Mouse (Mus musculus): ENCODE data around the gene Itga11.
"Not testable (repeated sequence)": the region's sequence is repeated elsewhere in the genome, so short reads cannot be mapped to it uniquely, and the experiment has no call there.

Gene Itga11

GRCm38 (mm10) chr9:62765346-62765745 is 87.7 kb downstream of the Itga11 start:
- DNase-seq (ENCODE audit: low read depth, low spot score) = no peak

DNA sequence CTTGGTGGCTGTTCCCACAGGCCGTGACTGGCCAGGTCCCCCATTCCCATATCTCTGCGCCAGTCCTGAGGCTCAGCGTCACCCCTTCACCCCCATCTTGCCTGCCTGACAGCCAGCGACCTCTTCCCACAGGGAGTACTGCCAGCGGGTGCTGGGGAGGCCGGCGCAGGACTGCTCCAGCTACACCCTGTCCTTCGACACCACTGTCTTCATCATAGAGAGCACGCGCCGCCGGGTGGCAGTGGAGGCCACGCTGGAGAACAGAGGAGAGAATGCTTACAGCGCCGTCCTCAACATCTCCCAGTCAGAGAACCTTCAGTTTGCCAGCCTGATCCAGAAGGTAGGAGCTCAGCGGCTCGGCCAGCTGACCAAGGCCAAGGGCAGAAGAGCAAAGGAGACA is 89.8 kb downstream of the Itga11 start:
- no peak for DNase-seq (ENCODE audit: low read depth, low spot score)

DNA sequence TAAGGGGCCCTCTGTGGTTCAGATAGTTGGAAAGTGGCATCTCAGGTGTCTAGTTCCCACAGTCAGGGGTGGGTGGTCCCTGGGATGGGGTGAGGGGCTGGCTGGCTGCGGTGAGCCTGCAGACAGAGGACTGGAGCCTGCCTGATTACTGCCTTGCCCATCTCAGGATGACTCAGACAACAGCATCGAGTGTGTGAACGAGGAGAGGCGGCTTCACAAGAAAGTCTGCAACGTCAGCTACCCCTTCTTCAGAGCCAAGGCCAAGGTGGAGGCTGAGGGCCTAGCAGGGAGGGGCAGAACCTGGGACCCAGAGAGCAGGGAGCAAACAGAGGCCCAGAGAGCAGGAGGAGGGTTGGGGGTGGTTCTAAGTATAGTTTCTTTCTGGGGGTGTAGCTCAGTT is 90.7 kb downstream of the Itga11 start:
- no peak for DNase-seq (ENCODE audit: low read depth, low spot score)

- DNase-seq (ENCODE audit: low read depth, low spot score) = no peak
These were observed 95.1 kb downstream of the Itga11 start for GRCm38 (mm10) chr9:62772746-62773145.

- DNase-seq (ENCODE audit: low read depth, low spot score) = no peak
These were observed 97.8 kb downstream of the Itga11 start for GRCm38 (mm10) chr9:62775464-62775863.

GRCm38 (mm10) chr9:62777461-62777860 is 99.8 kb downstream of the Itga11 start:
- peak; percentile 56 for DNase-seq (ENCODE audit: low read depth, low spot score)

DNA sequence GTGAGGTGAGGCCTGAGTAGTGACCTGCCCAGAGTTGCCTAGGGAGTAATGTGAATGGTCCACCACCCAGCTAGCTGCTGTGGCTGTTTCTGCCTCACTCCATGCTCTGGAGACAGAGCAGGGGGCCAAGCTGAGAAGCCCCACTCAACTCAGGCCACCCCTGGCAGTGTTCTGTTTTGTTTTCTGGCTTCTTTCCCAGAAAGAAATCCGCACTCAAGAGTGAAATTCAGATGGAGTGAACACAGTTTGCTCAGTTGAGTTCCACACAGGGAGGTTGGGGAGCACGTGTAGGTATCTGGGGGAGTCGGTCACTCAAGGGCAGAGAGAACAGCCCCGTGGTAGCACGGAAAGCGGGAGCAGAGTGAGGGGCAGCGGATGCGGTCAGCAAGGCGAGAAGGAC is 101.1 kb downstream of the Itga11 start:
- DNase-seq (ENCODE audit: low read depth, low spot score) = no peak

- no peak for DNase-seq (ENCODE audit: low read depth, low spot score)
These were observed 104.3 kb downstream of the Itga11 start for GRCm38 (mm10) chr9:62781965-62782364.

- no peak for DNase-seq (ENCODE audit: low read depth, low spot score)
These were observed 105.6 kb downstream of the Itga11 start for GRCm38 (mm10) chr9:62782976-62783781.

DNA sequence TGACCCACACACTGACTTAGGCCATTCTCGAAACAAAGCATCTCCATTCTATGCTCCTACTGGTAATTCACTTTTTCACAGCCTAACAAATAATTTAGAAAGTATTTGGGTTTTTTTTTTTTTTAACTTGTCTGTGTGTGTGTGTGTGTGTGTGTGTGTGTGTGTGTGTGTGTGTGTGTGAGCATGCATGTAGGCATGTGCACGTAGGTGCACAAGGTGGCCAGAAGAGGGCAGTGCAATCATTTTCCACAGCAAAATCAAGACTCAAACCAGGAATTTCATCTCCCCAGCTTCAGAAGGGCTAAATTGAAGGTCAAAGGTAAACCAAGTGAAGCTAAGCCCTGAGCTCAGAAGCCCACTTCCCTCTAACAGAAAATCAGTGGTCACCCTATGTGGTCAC is 106.6 kb downstream of the Itga11 start:
- DNase-seq (ENCODE audit: low read depth, low spot score) = no peak

DNA sequence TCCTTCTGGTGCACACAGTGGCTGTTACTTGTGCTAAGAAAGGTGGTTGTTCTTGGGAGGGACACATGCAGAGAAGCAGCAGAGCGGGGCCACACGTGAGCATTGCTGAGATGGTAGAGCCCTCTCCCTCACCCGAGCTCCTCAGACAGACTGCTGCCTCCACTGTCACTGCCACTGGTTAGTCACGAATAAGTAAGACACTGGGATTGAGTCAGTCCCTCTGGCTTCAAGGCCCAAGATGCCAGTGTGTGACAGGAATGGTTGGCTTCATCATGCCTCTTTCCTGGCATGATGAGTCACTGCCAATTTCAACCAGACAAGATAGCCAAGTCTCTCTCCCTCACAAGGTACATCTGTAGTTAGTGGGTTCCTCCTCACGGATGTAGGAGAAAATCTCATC is 109.1 kb downstream of the Itga11 start:
- DNase-seq (ENCODE audit: low read depth, low spot score) = no peak

DNA sequence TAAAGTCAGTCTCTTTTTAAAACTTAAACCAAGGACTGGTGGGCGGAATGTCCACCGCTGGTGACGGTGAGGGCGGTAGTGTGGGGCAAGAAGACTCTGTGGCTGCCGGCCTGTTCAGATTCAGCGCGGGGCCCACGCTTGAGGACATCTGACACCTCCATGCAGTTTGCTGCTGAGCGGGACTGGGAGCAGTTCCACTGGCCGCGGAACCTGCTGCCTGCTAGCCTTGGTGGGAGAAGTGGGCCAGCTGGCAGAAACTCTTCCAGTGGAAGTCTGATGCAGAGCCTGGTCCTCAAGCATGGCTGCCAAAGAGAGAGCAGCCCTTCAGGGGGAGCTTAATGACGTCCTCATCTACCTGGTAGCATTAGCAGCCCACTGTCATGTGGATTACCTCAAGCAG is 112.2 kb downstream of the Itga11 start:
- no peak for DNase-seq (ENCODE audit: low read depth, low spot score)

GRCm38 (mm10) chr9:62799218-62799617 is 121.6 kb downstream of the Itga11 start:
- not testable (repeated sequence) for DNase-seq (ENCODE audit: low read depth, low spot score)

DNA sequence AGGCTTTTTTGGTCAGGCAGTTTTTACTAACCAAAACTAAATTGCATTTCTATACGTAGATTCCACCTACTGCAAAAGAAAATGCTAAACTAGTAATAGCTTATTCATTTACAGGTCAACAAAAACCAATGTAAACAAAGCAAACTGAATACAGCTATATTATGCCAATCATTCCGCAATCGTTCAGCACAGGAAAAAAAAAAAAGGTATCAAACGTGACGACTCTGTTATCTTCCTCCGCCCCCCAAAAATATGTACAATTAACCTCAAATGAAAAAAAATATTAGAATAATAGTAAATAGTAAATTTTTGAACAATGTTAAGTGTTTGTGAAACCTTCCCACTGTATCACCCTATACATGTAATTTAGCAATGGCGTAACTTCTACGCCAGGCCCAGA is 132.5 kb downstream of the Itga11 start:
- no peak for DNase-seq (ENCODE audit: low read depth, low spot score)

GRCm38 (mm10) chr9:62810543-62811515 is 133.2 kb downstream of the Itga11 start:
- DNase-seq (ENCODE audit: low read depth, low spot score) = peak; percentile 62

DNA sequence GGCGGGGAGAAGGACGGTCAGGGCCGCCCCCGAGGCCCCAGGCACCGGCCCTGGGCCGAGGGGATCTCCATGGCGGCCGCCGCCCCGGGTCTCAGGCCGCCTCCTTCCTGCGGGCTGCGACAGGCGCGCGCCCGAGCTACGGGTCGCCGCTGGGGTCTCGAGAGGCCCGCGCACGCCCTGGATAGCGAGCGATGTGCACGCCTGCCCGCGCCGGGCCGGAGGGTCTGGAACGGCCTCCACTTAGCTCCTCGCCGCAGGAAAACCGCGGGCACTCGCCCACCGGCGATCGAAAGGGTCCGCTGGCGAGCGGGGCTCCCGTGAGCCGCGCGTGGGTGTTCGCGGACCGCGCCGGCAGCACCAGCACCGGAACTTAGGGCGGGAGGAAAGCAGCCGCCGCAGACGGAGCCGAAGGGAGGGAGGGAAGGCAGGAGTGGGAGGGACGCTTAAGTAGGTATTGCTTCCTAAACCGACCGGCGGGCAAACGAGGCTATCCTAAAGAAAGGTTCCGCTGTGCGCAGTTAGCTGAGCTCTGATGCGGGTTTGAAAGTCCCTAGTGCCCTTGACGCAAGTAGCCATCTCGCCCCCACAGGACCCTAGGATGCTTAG is 134.0 kb downstream of the Itga11 start, which contains the start of gene Fem1b:
Gene Fem1b, minus strand, starts transcription at position 419 of the 606 bp plus-strand sequence.
- peak; percentile 96 for DNase-seq (ENCODE audit: low read depth, low spot score)

- DNase-seq (ENCODE audit: low read depth, low spot score) = no peak
These were observed 134.8 kb downstream of the Itga11 start for GRCm38 (mm10) chr9:62812216-62813049.

GRCm38 (mm10) chr9:62814751-62815150 is 137.1 kb downstream of the Itga11 start:
- DNase-seq (ENCODE audit: low read depth, low spot score) = no peak

- DNase-seq (ENCODE audit: low read depth, low spot score) = no peak
These were observed 138.9 kb downstream of the Itga11 start for GRCm38 (mm10) chr9:62816323-62817098.

DNA sequence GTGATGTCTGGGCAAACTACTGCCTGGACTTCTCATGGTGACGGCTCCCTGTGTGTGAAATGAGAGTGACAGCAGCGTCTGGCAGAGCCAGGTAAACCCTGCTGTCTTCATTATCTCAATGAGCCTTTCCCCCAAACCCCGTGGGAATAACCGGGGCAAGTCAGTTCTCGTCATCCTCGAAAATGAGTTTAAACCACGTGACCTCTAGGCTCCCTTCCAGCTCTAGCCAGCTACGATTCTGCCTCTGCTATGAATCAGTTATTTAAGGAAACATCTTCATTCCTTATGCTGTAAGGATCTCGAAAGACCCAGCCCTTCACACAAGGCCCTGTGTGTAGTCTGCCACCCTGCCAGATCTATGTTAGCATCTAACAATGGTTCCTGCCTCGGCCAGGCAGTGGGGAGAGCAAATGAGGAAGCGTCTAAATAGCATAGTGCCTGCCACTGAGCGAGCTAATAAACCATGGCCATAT is 139.5 kb downstream of the Itga11 start:
- no peak for DNase-seq (ENCODE audit: low read depth, low spot score)
